Mouse (Mus musculus) hindbrain, embryonic 10.5 days (tissue): ENCODE results near the gene Ccdc51. TPM values are rescaled to one million over a fixed set of nuclear protein-coding genes. Genes with fewer than 3 reads are reported as not detected.

Source experiments
- DNase-seq: peaks from one replicate; pipeline ENCODE4 v3.0.0-alpha.2; 2017; ENCODE audit warnings: low spot score
- H3K27ac ChIP-seq: fragments of 300-500 bp; sonication (generic); 2 replicates; pipeline ENCODE4 v1.5.1; 2016; ENCODE audit warnings: mild to moderate bottlenecking, moderate library complexity
- H3K27me3 ChIP-seq: fragments of 300-500 bp; sonication (generic); 2 replicates; pipeline ENCODE4 v1.6.1; 2016; ENCODE audit warnings: mild to moderate bottlenecking; ENCODE audit not compliant: poor library complexity, insufficient read depth, severe bottlenecking
- H3K36me3 ChIP-seq: fragments of 300-500 bp; sonication (generic); 2 replicates; pipeline ENCODE4 v1.6.1; 2016; ENCODE audit warnings: mild to moderate bottlenecking, moderate library complexity
- H3K4me1 ChIP-seq: fragments of 300-500 bp; sonication (generic); replicated peaks from 2 replicates; pipeline ENCODE4 v1.6.1; 2016; ENCODE audit warnings: mild to moderate bottlenecking
- H3K4me3 ChIP-seq: fragments of 300-500 bp; sonication (generic); 2 replicates; pipeline ENCODE4 v1.5.1; 2016; ENCODE audit warnings: mild to moderate bottlenecking, moderate library complexity
- H3K9me3 ChIP-seq: fragments of 300-500 bp; sonication (generic); 2 replicates; pipeline ENCODE4 v1.6.1; 2016; ENCODE audit warnings: mild to moderate bottlenecking, moderate library complexity
- WGBS: fragments of 180-500 bp; shearing (Covaris S2); methylation state at CpG from one replicate; pipeline ENCODE4 v1.1.7; 2016; 5-methylcytosine and 5-hydroxymethylcytosine counted together
- polyA plus RNA-seq: library from polyadenylated mRNA; unstranded; fragments of >200 nt; fragmentation: Nextera tagmentation; extraction: Ambion mirVana; gene quantifications from 2 replicates; pipeline ENCODE4 v1.2.1, GENCODE M21; 2016

The Ccdc51 gene
- polyA plus RNA-seq = 14.4 and 16.1 TPM in 2 replicates

DNA sequence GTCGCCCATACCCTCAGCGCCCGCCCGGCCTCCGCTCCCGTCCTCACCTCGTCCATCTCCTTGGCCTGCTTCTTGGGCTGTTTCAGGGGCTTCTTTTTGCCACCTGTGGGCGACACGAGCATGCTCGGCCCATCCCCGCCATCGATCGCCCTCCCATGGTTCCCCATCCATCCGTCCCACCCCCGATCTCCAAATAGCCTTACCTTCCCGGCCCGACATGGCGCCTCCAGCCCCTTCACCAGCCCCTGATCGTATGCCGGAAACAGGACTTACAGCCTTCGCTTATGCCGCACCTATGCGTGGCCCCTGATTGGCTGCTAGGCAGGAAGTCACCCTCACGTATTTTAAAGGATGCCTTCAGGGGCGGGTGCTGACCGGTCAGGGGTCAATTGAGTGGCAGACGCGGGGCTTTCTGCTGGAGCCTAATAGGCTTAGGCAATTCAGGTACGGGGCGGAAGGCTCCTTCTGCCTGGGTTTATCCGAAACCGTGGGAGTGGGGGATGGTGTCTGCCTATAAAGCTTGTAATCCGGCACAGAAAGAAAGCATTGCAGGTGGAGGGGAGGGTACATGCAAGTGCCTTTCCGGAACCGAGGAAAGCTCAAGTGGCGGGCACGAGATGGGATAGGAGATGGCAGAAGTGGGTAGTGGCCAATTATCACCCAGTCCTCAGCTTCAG is at the start of gene Ccdc51, which contains the start of gene Tma7:
Gene Ccdc51, plus strand, starts transcription at position 370 of the 677 bp plus-strand sequence.
Gene Tma7, minus strand, starts transcription at position 464 of the 677 bp plus-strand sequence.
- WGBS = 1% methylated on average over 37 of the region's 37 CpGs
- Histone ChIP-seq H3K27ac (peak within 1 kb of the TSS; percentile 94), H3K4me1 (peaks cover 28% of the 10 kb centered on the region), H3K4me3 (peak within 1 kb of the TSS; percentile 92), H3K36me3 (peaks cover 28% of the 10 kb centered on the region), H3K27me3 (no peaks in the 10 kb centered on the region), H3K9me3 (no peaks in the 10 kb centered on the region)
- peak; percentile 91 for DNase-seq

DNA sequence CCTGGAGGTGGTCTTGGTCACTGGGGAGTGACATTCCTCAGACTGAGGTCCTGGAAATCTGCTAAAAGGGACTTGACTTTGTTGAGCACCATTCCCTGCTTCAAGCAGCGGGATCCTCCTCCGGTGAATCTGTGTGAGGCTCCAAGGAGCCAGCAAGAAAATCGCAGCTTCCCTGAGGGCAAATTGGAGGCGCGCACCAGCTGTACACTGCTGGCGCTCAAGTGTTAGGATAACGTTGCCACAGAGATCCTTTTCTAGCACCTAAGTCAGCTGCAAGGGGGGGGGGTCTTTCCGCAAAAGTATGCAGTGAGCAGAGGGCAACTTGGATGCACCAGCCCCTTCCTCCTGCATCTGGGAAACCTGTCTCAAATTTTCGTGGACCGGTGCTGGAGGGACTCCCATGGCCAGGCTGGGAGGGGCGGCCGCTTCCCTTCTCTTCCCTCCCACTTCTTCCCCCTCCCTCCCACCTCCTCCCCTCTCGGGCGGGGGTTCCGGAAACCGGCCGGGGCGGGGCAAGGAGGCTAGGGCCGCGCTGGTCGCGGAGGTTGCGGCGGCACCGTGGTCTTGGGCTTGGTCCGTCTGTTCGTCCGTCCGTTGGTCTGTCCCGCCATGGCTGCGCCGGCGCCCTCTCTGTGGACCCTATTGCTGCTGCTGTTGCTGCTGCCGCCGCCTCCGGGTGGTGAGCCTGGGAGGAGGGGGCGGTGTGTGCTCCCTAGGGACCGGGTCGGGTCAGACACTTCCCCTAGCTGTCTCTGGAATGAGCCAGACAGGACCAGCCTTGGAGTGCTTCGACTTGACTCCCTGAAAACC is 44.0 kb upstream of the Ccdc51 start, which contains the start of gene Shisa5:
Gene Shisa5, plus strand, starts transcription at position 480 of the 810 bp plus-strand sequence.
- WGBS = under 1% methylated on average over 40 of the region's 40 CpGs
- DNase-seq = peak; percentile 77
- Histone ChIP-seq H3K4me1 (peaks cover 32% of the 10 kb centered on the region), H3K36me3 (no peaks in the 10 kb centered on the region), H3K9me3 (no peaks in the 10 kb centered on the region), H3K27ac (peak within 1 kb of the TSS; percentile 89), H3K4me3 (peak within 1 kb of the TSS; percentile 75), H3K27me3 (peaks cover 17% of the 10 kb centered on the region; the same call in 1 of the 2 replicates)

- Histone ChIP-seq H3K36me3 (no peaks in the 10 kb centered on the region), H3K4me3 (peak overlapping the region; percentile 75), H3K9me3 (no peaks in the 10 kb centered on the region), H3K27me3 (peaks cover 17% of the 10 kb centered on the region; the same call in 1 of the 2 replicates), H3K4me1 (peaks cover 32% of the 10 kb centered on the region), H3K27ac (peak overlapping the region; percentile 89)
- WGBS = 20% methylated on average over 8 of the region's 8 CpGs
- no peak for DNase-seq
These were observed 43.4 kb upstream of the Ccdc51 start for GRCm38 (mm10) chr9:109038901-109039364.

GRCm38 (mm10) chr9:109039681-109040080 is 42.6 kb upstream of the Ccdc51 start:
- 80% methylated on average over 4 of the region's 4 CpGs for WGBS
- peak overlapping the region; percentile 75; the same call in 1 of the 2 replicates for H3K4me3 ChIP-seq

DNA sequence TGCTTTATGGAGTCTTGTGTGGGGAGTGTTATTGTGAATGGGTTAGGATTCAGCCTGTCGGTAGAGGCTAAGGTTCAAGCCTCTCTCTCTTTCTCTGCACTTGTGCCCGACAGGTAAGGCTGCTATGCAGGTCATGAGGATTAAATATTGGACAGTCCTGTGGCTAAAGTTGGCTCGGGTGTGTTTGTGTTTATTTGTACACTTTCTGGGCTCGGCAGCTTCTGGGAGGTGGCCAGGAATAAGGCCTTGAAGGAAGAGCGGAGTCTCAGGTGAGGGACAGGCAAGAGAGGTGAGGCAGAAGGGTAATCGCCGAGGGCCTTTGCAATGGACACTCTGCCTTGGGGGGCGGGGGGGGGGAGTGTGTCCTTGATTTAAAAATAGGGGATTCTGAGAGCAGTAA is 42.1 kb upstream of the Ccdc51 start:
- Histone ChIP-seq H3K4me1 (peaks cover 32% of the 10 kb centered on the region), H3K27me3 (peaks cover 17% of the 10 kb centered on the region; the same call in 1 of the 2 replicates), H3K36me3 (no peaks in the 10 kb centered on the region), H3K9me3 (no peaks in the 10 kb centered on the region), H3K4me3 (no peak overlapping the region), H3K27ac (no peak overlapping the region)
- WGBS = 86% methylated on average over 8 of the region's 8 CpGs
- DNase-seq = no peak

More at GRCm38 (mm10) chr9:109039681-109040080, 42.6 kb upstream of the Ccdc51 start:
- H3K27ac ChIP-seq = no peak overlapping the region
- no peaks in the 10 kb centered on the region for H3K9me3 ChIP-seq
- peaks cover 32% of the 10 kb centered on the region for H3K4me1 ChIP-seq
- H3K36me3 ChIP-seq = no peaks in the 10 kb centered on the region
- H3K27me3 ChIP-seq = peaks cover 17% of the 10 kb centered on the region; the same call in 1 of the 2 replicates
- DNase-seq = no peak

DNA sequence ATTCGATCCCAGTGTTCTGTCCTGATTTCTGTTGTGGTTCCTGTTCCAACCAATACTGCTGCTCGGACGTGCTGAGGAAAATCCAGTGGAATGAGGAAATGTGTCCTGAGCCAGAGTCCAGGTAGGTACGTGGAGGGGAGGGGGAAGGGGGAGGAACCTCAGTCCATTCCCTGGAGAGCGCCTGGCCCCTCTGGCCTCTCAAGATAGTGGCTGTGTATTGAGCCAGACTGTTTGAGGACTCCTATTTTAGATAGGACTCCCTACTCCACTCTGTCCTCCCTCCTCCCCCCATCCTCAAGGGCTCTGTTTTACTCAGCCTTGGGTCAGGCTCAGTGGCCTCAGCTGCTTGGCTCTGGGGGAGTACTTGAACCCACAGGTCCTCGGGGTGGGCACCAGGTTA is 41.4 kb upstream of the Ccdc51 start:
- H3K4me1 ChIP-seq = peaks cover 32% of the 10 kb centered on the region
- WGBS = 71% methylated on average over 6 of the region's 6 CpGs
- no peaks in the 10 kb centered on the region for H3K9me3 ChIP-seq
- DNase-seq = no peak
- H3K27ac ChIP-seq = no peak overlapping the region
- H3K27me3 ChIP-seq = peaks cover 17% of the 10 kb centered on the region; the same call in 1 of the 2 replicates
- H3K36me3 ChIP-seq = no peaks in the 10 kb centered on the region
- no peak overlapping the region for H3K4me3 ChIP-seq

DNA sequence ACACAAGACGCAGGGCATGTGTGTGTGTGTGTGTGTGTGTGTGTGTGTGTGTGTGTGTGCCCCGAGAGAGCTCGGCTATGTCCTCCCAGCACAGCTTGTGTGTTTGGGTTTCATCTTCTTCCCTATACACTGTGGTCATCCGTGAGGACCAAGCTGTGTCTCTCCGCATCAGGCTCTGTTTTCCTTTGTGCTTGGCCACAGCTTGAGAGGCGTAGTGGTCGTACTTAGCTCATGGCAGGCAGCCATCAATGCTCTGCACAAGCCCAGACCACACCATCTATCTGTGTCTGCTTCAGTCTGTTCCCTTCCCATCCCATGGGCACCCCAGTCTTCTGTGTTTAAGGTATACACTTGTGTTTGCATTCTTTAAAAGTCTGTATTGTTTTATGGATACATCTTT is 40.9 kb upstream of the Ccdc51 start:
- H3K27me3 ChIP-seq = peaks cover 17% of the 10 kb centered on the region; the same call in 1 of the 2 replicates
- 89% methylated on average over 7 of the region's 7 CpGs for WGBS
- no peaks in the 10 kb centered on the region for H3K36me3 ChIP-seq
- no peaks in the 10 kb centered on the region for H3K9me3 ChIP-seq
- no peak overlapping the region for H3K27ac ChIP-seq
- DNase-seq = no peak
- no peak overlapping the region for H3K4me3 ChIP-seq
- peaks cover 32% of the 10 kb centered on the region for H3K4me1 ChIP-seq

- Histone ChIP-seq H3K4me3 (no peak overlapping the region), H3K9me3 (no peaks in the 10 kb centered on the region), H3K27ac (no peak overlapping the region), H3K27me3 (no peaks in the 10 kb centered on the region), H3K36me3 (0 out of 2 replicates have a peak, but pooled peaks cover 1% of the 10 kb centered on the region), H3K4me1 (no peaks in the 10 kb centered on the region)
- WGBS = 46% methylated on average over 5 of the region's 5 CpGs
- peak; percentile 57 for DNase-seq
These were observed 36.0 kb upstream of the Ccdc51 start for GRCm38 (mm10) chr9:109046306-109046705.

GRCm38 (mm10) chr9:109049316-109049715 is 33.0 kb upstream of the Ccdc51 start:
- no peaks in the 10 kb centered on the region for H3K9me3 ChIP-seq
- 77% methylated on average over 7 of the region's 7 CpGs for WGBS
- no peak for DNase-seq
- 0 out of 2 replicates have a peak, but pooled peaks cover 5% of the 10 kb centered on the region for H3K36me3 ChIP-seq
- H3K27ac ChIP-seq = no peak overlapping the region
- no peak overlapping the region for H3K4me3 ChIP-seq
- peaks cover 5% of the 10 kb centered on the region for H3K4me1 ChIP-seq
- no peaks in the 10 kb centered on the region for H3K27me3 ChIP-seq

DNA sequence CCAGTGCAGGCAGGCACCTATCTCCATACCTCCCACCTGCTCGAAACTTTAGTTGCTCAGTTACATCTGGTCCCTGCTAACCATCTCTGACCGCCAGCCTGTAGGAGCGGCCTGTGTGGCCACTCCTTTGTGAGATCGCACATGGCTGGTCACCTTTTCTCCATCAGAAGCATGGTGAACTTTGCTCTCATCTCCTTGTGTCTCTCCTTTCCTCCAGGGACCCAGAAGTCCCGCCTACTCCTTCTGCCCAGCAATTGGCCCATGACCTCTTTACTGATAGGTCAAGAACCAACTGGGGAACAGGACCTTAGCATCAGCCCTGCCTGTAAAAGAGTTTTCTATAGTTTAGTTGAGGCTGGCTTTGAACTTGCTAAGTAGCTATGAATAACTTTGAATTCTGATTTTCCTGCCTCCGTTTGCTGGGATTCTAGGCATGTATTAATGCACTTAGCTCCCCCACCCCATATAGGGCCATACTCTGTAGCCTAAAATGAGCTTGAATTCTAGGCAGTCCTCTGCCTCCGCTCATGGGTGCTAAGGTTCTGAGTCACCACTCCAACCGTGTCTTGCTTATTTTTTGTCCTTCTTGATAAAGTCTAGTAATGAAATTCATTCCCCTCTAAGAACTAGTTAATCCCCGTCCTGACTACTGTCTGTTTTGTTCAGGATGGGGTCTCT is 32.2 kb upstream of the Ccdc51 start:
- WGBS = 79% methylated on average over 9 of the region's 9 CpGs
- H3K4me1 ChIP-seq = peaks cover 12% of the 10 kb centered on the region
- H3K27ac ChIP-seq = no peak overlapping the region
- H3K4me3 ChIP-seq = no peak overlapping the region
- H3K27me3 ChIP-seq = no peaks in the 10 kb centered on the region
- no peaks in the 10 kb centered on the region for H3K9me3 ChIP-seq
- peaks cover 5% of the 10 kb centered on the region; the same call in 1 of the 2 replicates for H3K36me3 ChIP-seq
- no peak for DNase-seq

- Histone ChIP-seq H3K9me3 (no peaks in the 10 kb centered on the region), H3K36me3 (peaks cover 5% of the 10 kb centered on the region; the same call in 1 of the 2 replicates), H3K27ac (no peak overlapping the region), H3K4me3 (no peak overlapping the region), H3K27me3 (no peaks in the 10 kb centered on the region), H3K4me1 (peaks cover 17% of the 10 kb centered on the region)
- no peak for DNase-seq
- 84% methylated on average over 3 of the region's 3 CpGs for WGBS
These were observed 31.7 kb upstream of the Ccdc51 start for GRCm38 (mm10) chr9:109050674-109050997.

GRCm38 (mm10) chr9:109051011-109051501 is 31.2 kb upstream of the Ccdc51 start:
- H3K27ac ChIP-seq = no peak overlapping the region
- peaks cover 17% of the 10 kb centered on the region for H3K4me1 ChIP-seq
- WGBS = 91% methylated on average over 13 of the region's 13 CpGs
- DNase-seq = no peak
- H3K27me3 ChIP-seq = no peaks in the 10 kb centered on the region
- H3K4me3 ChIP-seq = no peak overlapping the region
- no peaks in the 10 kb centered on the region for H3K9me3 ChIP-seq
- peaks cover 7% of the 10 kb centered on the region for H3K36me3 ChIP-seq
